Mouse (Mus musculus) MEL (cell line): Measurements from ENCODE around the gene Aldh3b3. TPM values are rescaled to one million over a fixed set of nuclear protein-coding genes. Genes with fewer than 3 reads are reported as not detected.
A peak's percentile ranks its signal among the peaks of the same experiment; 100 is the strongest.

Experiments
- DNase-seq: peaks from one replicate; pipeline ENCODE4 v3.0.0; 2011; ENCODE audit warnings: low read depth, low spot score
- H3K27ac ChIP-seq: 2 replicates; pipeline ENCODE4 v1.5.1; 2012; ENCODE audit warnings: low read depth, mild to moderate bottlenecking, control low read depth, low read length, moderate library complexity; ENCODE audit not compliant: control insufficient read depth
- H3K27me3 ChIP-seq, 2 experiments: fragments of 150-350 bp in 1 of 2; sonication (generic) in 1 of 2; 2 replicates each; pipeline ENCODE4 v1.6.1; 2012; ENCODE audit warnings: low read length in 2 of 2, mild to moderate bottlenecking in 2 of 2, improper control_type of control experiment in 1 of 2, moderate library complexity in 1 of 2; ENCODE audit not compliant: insufficient read depth in 2 of 2, control insufficient read depth in 1 of 2
- H3K36me3 ChIP-seq, 2 experiments: 2 replicates each; pipeline ENCODE4 v1.6.1; 2012 to 2014; ENCODE audit warnings: low read length in 2 of 2, improper control_type of control experiment in 1 of 2, inconsistent platforms in 1 of 2, mild to moderate bottlenecking in 1 of 2; ENCODE audit not compliant: insufficient read depth in 2 of 2, control insufficient read depth in 1 of 2
- H3K4me1 ChIP-seq, 2 experiments: fragments of 150-350 bp in 1 of 2; sonication (generic) in 1 of 2; 2 replicates each; pipeline ENCODE4 v1.6.1; 2012; ENCODE audit warnings: low read length in 2 of 2, improper control_type of control experiment in 1 of 2, mild to moderate bottlenecking in 1 of 2; ENCODE audit not compliant: insufficient read depth in 2 of 2, control insufficient read depth in 1 of 2
- H3K4me3 ChIP-seq, 2 experiments: fragments of 150-350 bp in 1 of 2; sonication (generic) in 1 of 2; 2 replicates each; pipeline ENCODE4 v1.5.1; 2012; ENCODE audit warnings: low read depth in 2 of 2, low read length in 2 of 2, mild to moderate bottlenecking in 2 of 2, moderate library complexity in 2 of 2, control low read depth in 1 of 2, improper control_type of control experiment in 1 of 2; ENCODE audit not compliant: control insufficient read depth in 1 of 2, insufficient read depth in 1 of 2
- H3K79me2 ChIP-seq: 2 replicates; pipeline ENCODE4 v1.6.1; 2012; ENCODE audit warnings: mild to moderate bottlenecking, low read length, moderate library complexity; ENCODE audit not compliant: control insufficient read depth, poor library complexity, insufficient read depth
- H3K9ac ChIP-seq: 2 replicates; pipeline ENCODE4 v1.6.1; 2012; ENCODE audit warnings: low read depth, mild to moderate bottlenecking, control low read depth, low read length, moderate library complexity; ENCODE audit not compliant: control insufficient read depth, poor library complexity, severe bottlenecking
- H3K9me3 ChIP-seq: fragments of 150-350 bp; sonication (generic); replicated peaks from 2 replicates; pipeline ENCODE4 v1.6.1; 2012; ENCODE audit warnings: mild to moderate bottlenecking, low read length, improper control_type of control experiment, moderate library complexity; ENCODE audit not compliant: insufficient read depth
- BHLHE40 ChIP-seq: IDR thresholded peaks from 2 replicates; pipeline ENCODE4 v1.6.1; 2012; ENCODE audit warnings: low read depth, mild to moderate bottlenecking, inconsistent platforms, low read length, improper control_type of control experiment, borderline replicate concordance
- CHD2 ChIP-seq: IDR thresholded peaks from 2 replicates; pipeline ENCODE4 v1.6.1; 2011; ENCODE audit warnings: low read length, improper control_type of control experiment
- CTCF ChIP-seq, 3 experiments: IDR thresholded peaks in 2 of 3; conservative IDR thresholded peaks in 1 of 3; 2 replicates each; pipeline ENCODE4 v1.5.1; 2011 to 2012; ENCODE audit warnings: low read length in 3 of 3, low read depth in 2 of 3, mild to moderate bottlenecking in 2 of 3, improper control_type of control experiment in 1 of 3, inconsistent platforms in 1 of 3, mixed read lengths in 1 of 3, moderate library complexity in 1 of 3; ENCODE audit not compliant: control insufficient read depth in 1 of 3, insufficient read depth in 1 of 3, poor library complexity in 1 of 3, severe bottlenecking in 1 of 3
- E2F4 ChIP-seq: IDR thresholded peaks from 2 replicates; pipeline ENCODE4 v1.6.1; 2011; ENCODE audit warnings: low read depth, low read length, improper control_type of control experiment, borderline replicate concordance
- ELF1 ChIP-seq: IDR thresholded peaks from 2 replicates; pipeline ENCODE4 v1.6.1; 2014; ENCODE audit warnings: low read depth, mild to moderate bottlenecking, inconsistent platforms, low read length, improper control_type of control experiment, moderate library complexity
- ETS1 ChIP-seq: IDR thresholded peaks from 2 replicates; pipeline ENCODE4 v1.6.1; 2012; ENCODE audit warnings: low read depth, mild to moderate bottlenecking, inconsistent platforms, low read length, improper control_type of control experiment, moderate library complexity
- GABPA ChIP-seq: IDR thresholded peaks from 2 replicates; pipeline ENCODE4 v1.6.1; 2012; ENCODE audit warnings: low read depth, mild to moderate bottlenecking, inconsistent platforms, low read length, improper control_type of control experiment, moderate library complexity
- HCFC1 ChIP-seq: IDR thresholded peaks from 2 replicates; pipeline ENCODE4 v1.6.1; 2012; ENCODE audit warnings: low read depth, mild to moderate bottlenecking, inconsistent platforms, low read length, improper control_type of control experiment, moderate library complexity
- KAT2A ChIP-seq: conservative IDR thresholded peaks from 2 replicates; pipeline ENCODE4 v1.6.1; 2012; ENCODE audit warnings: low read depth, low read length, improper control_type of control experiment, inconsistent platforms
- MAX ChIP-seq: IDR thresholded peaks from 2 replicates; pipeline ENCODE4 v1.6.1; 2011; ENCODE audit warnings: low read length, improper control_type of control experiment
- MAZ ChIP-seq: IDR thresholded peaks from 2 replicates; pipeline ENCODE4 v1.6.1; 2012; ENCODE audit warnings: low read depth, mild to moderate bottlenecking, inconsistent platforms, low read length, improper control_type of control experiment
- MEF2A ChIP-seq: IDR thresholded peaks from 2 replicates; pipeline ENCODE4 v1.6.1; 2014; ENCODE audit warnings: low read depth, mild to moderate bottlenecking, inconsistent platforms, low read length, improper control_type of control experiment; ENCODE audit not compliant: poor library complexity, insufficient replicate concordance, severe bottlenecking; ENCODE audit errors: extremely low read depth
- MXI1 ChIP-seq: IDR thresholded peaks from 2 replicates; pipeline ENCODE4 v1.6.1; 2011; ENCODE audit warnings: mild to moderate bottlenecking, low read depth, low read length, improper control_type of control experiment
- NELFE ChIP-seq: IDR thresholded peaks from 2 replicates; pipeline ENCODE4 v1.6.1; 2011; ENCODE audit warnings: low read depth, low read length, improper control_type of control experiment
- NRF1 ChIP-seq: IDR thresholded peaks from 2 replicates; pipeline ENCODE4 v1.6.1; 2014; ENCODE audit warnings: low read depth, mild to moderate bottlenecking, inconsistent platforms, low read length, improper control_type of control experiment, moderate library complexity; ENCODE audit not compliant: poor library complexity, insufficient read depth, severe bottlenecking
- POLR2A ChIP-seq, 2 experiments: IDR thresholded peaks; 2 replicates each; pipeline ENCODE4 v1.6.1; 2011 to 2012; ENCODE audit warnings: low read length in 2 of 2, mild to moderate bottlenecking in 2 of 2, control low read depth in 1 of 2, improper control_type of control experiment in 1 of 2, low read depth in 1 of 2, moderate library complexity in 1 of 2; ENCODE audit not compliant: control insufficient read depth in 1 of 2, insufficient read depth in 1 of 2, poor library complexity in 1 of 2
- POLR2AphosphoS2 ChIP-seq: IDR thresholded peaks from 2 replicates; pipeline ENCODE4 v1.6.1; 2011; ENCODE audit warnings: low read length, improper control_type of control experiment
- RAD21 ChIP-seq: IDR thresholded peaks from 2 replicates; pipeline ENCODE4 v1.6.1; 2011; ENCODE audit warnings: mild to moderate bottlenecking, low read depth, low read length, improper control_type of control experiment
- SIN3A ChIP-seq: IDR thresholded peaks from 2 replicates; pipeline ENCODE4 v1.6.1; 2012; ENCODE audit warnings: low read length, improper control_type of control experiment, inconsistent platforms
- SMC3 ChIP-seq: IDR thresholded peaks from 2 replicates; pipeline ENCODE4 v1.6.1; 2011; ENCODE audit warnings: low read depth, low read length, improper control_type of control experiment
- TBP ChIP-seq: IDR thresholded peaks from 2 replicates; pipeline ENCODE4 v1.8.0; 2011; ENCODE audit warnings: low read depth, low read length, improper control_type of control experiment
- TCF12 ChIP-seq: IDR thresholded peaks from 2 replicates; pipeline ENCODE4 v1.6.1; 2014; ENCODE audit warnings: low read depth, mild to moderate bottlenecking, inconsistent platforms, low read length, improper control_type of control experiment, moderate library complexity
- USF1 ChIP-seq: IDR thresholded peaks from 2 replicates; pipeline ENCODE4 v1.6.1; 2014; ENCODE audit warnings: low read depth, mild to moderate bottlenecking, inconsistent platforms, low read length, improper control_type of control experiment, moderate library complexity
- USF2 ChIP-seq, 2 experiments: IDR thresholded peaks; 2 replicates each; pipeline ENCODE4 v1.6.1; 2011 to 2012; ENCODE audit warnings: improper control_type of control experiment in 2 of 2, low read length in 2 of 2, borderline replicate concordance in 1 of 2, inconsistent platforms in 1 of 2, low read depth in 1 of 2, mild to moderate bottlenecking in 1 of 2; ENCODE audit not compliant: insufficient read depth in 1 of 2
- ZC3H11A ChIP-seq: IDR thresholded peaks from 2 replicates; pipeline ENCODE4 v1.6.1; 2012; ENCODE audit warnings: low read depth, mild to moderate bottlenecking, inconsistent platforms, low read length, improper control_type of control experiment
- ZNF384 ChIP-seq: IDR thresholded peaks from 2 replicates; pipeline ENCODE4 v1.6.1; 2012; ENCODE audit warnings: low read depth, mild to moderate bottlenecking, inconsistent platforms, low read length, improper control_type of control experiment
- polyA plus RNA-seq, 2 experiments: library from polyadenylated mRNA; stranded (reverse) in 1 of 2; unstranded in 1 of 2; fragments of >175 nt in 1 of 2; fragments of >200 nt in 1 of 2; gene quantifications; 2 replicates each; pipeline versions ENCODE4 v1.2.1 to v1.2.4; 2012; ENCODE audit warnings: low replicate concordance in 2 of 2, low read depth in 1 of 2; ENCODE audit not compliant: insufficient read length in 2 of 2, insufficient read depth in 1 of 2, missing spikeins in 1 of 2
- total RNA-seq: library from RNA; depleted of rRNA; stranded (reverse); fragments of 300-350 nt; gene quantifications from 2 replicates; pipeline ENCODE4 v1.2.3, GENCODE M21; 2012

The Aldh3b3 gene
- total and polyA plus RNA-seq, 3 experiments = not detected

DNA sequence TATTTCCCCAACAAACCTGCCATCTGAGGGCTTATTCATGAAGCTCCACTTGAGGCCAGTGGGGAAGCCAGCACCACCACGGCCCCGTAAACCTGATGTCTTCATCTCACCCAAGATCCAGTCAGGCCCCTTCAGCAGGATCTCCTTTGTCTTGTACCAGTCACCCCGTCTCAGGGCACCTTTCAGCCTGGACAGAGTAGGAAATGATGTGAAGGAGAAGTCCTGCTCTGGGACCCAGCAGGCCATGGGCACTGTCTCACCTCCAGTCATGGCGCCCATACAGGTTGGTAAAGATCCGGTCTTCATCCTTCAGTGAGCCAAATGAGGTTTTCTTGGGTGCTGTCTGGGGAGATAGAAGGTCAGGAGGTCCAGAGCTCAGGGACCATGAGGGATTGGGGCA is 52.6 kb downstream of the Aldh3b3 start:
- Histone ChIP-seq H3K4me1 (peaks cover 0 to 7% of the 10 kb centered on the region in 2 experiments; a peak in 2 of 4 replicates), H3K4me3 (no peak overlapping the region), H3K27me3 (no peaks in the 10 kb centered on the region), H3K36me3 (peaks cover 2 to 8% of the 10 kb centered on the region in 2 experiments; a peak in 3 of 4 replicates), H3K79me2 (peaks cover 10% of the 10 kb centered on the region), H3K9ac (no peak overlapping the region), H3K9me3 (no peaks in the 10 kb centered on the region), H3K27ac (no peak overlapping the region)
- TF ChIP-seq HCFC1 (no peak), GABPA (no peak), TCF12 (no peak), RAD21 (no peak), KAT2A (no peak)
- no peak for DNase-seq

DNA sequence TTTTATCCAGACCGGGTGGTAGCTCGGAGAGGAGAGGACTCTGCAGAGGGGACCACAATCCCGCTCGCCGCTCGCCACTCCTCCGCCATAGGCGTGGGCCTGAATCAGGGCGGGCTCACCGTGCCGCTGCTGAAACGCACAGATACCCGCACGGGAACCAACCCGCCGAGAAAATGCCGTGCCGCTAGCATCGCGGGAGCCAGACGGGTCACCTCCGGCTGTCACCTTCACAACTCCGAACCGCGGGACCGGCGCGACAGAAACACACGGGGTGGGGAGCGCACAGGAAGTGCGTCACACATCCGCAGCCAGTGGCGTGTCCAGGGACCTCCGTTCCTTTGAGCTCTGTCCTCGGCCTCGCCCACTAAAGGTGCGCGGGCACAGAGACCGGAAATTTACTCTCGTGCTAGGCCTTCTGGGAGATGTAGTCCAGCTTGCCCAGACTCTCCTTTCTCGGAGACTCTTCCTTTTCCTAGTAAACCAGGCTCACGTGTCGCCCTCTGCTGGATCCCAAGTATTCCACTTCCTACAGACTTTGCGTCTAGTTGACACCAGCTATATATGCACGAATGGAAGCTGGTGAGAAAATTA is 54.1 kb downstream of the Aldh3b3 start, which contains the start of gene Ndufv1:
Gene Ndufv1, minus strand, starts transcription at position 375 of the 591 bp plus-strand sequence.
- H3K9me3 ChIP-seq = no peaks in the 10 kb centered on the region

More for the DNA sequence above, 54.1 kb downstream of the Aldh3b3 start, which contains the start of gene Ndufv1:
- Histone ChIP-seq H3K4me1 (peaks cover 0 to 7% of the 10 kb centered on the region in 2 experiments; a peak in 2 of 4 replicates), H3K9ac (peak within 1 kb of the TSS; percentile 78), H3K27ac (peak within 1 kb of the TSS; percentile 49), H3K27me3 (no peaks in the 10 kb centered on the region), H3K79me2 (peaks cover 10% of the 10 kb centered on the region), H3K4me3 (peak within 1 kb of the TSS; percentile 77 to 88), H3K36me3 (peaks cover 0 to 8% of the 10 kb centered on the region in 2 experiments; a peak in 2 of 4 replicates)
- TF ChIP-seq CHD2 (no peak), MAZ (peak; percentile 21; the same call in 1 of the 2 replicates), POLR2A (IDR thresholded peaks at IDR 0.05; ENCODE audit: control insufficient read depth in 1 of 2, insufficient read depth in 1 of 2, low read depth in 1 of 2, low read length in 2 of 2, poor library complexity in 1 of 2) (peak; percentile 74 to 92), USF1 (peak; percentile 61), MXI1 (peak; percentile 91), BHLHE40 (peak; percentile 18; the same call in 1 of the 2 replicates), POLR2AphosphoS2 (peak; percentile 77), CTCF (IDR thresholded peaks at IDR 0.05 in 2 of 3, conservative IDR thresholded peaks at IDR 0.05 in 1 of 3; ENCODE audit: control insufficient read depth in 1 of 3, insufficient read depth in 1 of 3, low read depth in 2 of 3, low read length in 3 of 3, poor library complexity in 1 of 3, severe bottlenecking in 1 of 3) (peak; percentile 70 to 91 (median 73)), E2F4 (peak; percentile 62; the same call in 1 of the 2 replicates), MEF2A (no peak), MAX (peak; percentile 82), SIN3A (peak; percentile 96), ETS1 (no peak), SMC3 (peak; percentile 63), ELF1 (peak; percentile 93), GABPA (no peak), ZC3H11A (no peak), NELFE (peak; percentile 84), KAT2A (peak; percentile 94), TBP (peak; percentile 66; the same call in 1 of the 2 replicates), HCFC1 (peak; percentile 97), USF2 (IDR thresholded peaks at IDR 0.05; ENCODE audit: borderline replicate concordance in 1 of 2, insufficient read depth in 1 of 2, low read depth in 1 of 2, low read length in 2 of 2) (no peak), NRF1 (peak; percentile 82), ZNF384 (no peak), RAD21 (peak; percentile 56)
- peak; percentile 99 for DNase-seq
